In the genomic region with DNA sequence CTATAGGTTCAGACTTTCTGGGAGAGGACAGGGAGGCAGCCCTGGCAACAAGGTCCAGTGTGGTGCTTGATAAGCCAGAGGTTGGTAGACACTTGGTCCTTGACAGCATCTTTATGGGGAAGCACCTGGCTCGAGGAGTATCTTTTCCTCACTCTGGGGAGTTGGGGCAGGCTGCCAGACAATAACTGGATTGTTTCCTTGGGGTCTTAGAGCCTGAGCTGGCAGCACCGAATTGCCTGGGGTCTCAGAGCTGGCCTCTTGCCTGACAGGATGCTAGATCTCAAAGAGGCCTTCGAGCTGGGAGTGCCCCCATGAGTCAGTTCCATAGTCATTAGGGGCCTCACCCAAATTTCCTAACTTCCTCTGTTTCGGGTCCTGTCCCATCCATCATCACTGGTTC, we compare ENCODE assay signal across 29 mouse cellular contexts. TPM values are rescaled to one million over a fixed set of nuclear protein-coding genes. Genes with fewer than 3 reads are reported as not detected.
DNase-seq lines count a peak whose midpoint lies in the region; ATAC-seq and TF ChIP-seq lines count a peak whose summit lies in the region.
"Had no signal": no experiment of that assay in that cellular context is flagged by ENCODE, and none has a peak within 500 bp of the region (broad histone marks: within the 10 kb centered on the region; RNA-seq: fewer than 3 reads in every experiment).

No protein-coding gene starts in this region.

- H3K79me2 ChIP-seq in MEL (ENCODE audit: control insufficient read depth, insufficient read depth, low read length, poor library complexity), result peaks cover 32% of the 10 kb centered on the region

- TF ChIP-seq CTCF in MEL (IDR thresholded peaks at IDR 0.05 in 2 of 3, conservative IDR thresholded peaks at IDR 0.05 in 1 of 3; ENCODE audit: control insufficient read depth in 1 of 3, insufficient read depth in 1 of 3, low read depth in 2 of 3, low read length in 3 of 3, poor library complexity in 1 of 3, severe bottlenecking in 1 of 3), result no peak

- no peak for TF ChIP-seq RAD21 in MEL (IDR thresholded peaks at IDR 0.05; ENCODE audit: low read depth, low read length)

- H3K4me2 ChIP-seq in forebrain, embryonic 14.5 days (ENCODE audit: low read length), result no peak overlapping the region
- H3K4me2 ChIP-seq in limb, embryonic 12.5 days, result no peak overlapping the region
- peak overlapping the region; percentile 39 for H3K4me2 ChIP-seq in liver, embryonic 15.5 days
- no peak overlapping the region for H3K4me2 ChIP-seq in midbrain, embryonic 15.5 days
- H3K4me2 ChIP-seq: midbrain, embryonic 11.5 days had no signal

- DNase-seq in forebrain, embryonic 10.5 days (ENCODE audit: extremely low spot score, low spot score), result no peak
- no peak for DNase-seq in forebrain, embryonic 14.5 days (ENCODE audit: low spot score)
- peak; percentile 46 for DNase-seq in MEL (ENCODE audit: low read depth, low spot score)
- no peak for DNase-seq in left cerebral cortex, adult 9 months (ENCODE audit: low spot score in 2 of 2)
- no peak for DNase-seq in urinary bladder, postnatal 4 days (ENCODE audit: low spot score in 2 of 2)
- DNase-seq: adrenal gland, postnatal 10 days; cerebellum, adult 2 months; cerebellum, postnatal 25 days; gastrocnemius, adult 2 months; heart, postnatal 10 days; kidney, adult 9 months; kidney, postnatal 14 days; lung, adult 18-20 months; lung, postnatal 14 days; right cerebral cortex, postnatal 25 days had no signal

- peaks cover 29% of the 10 kb centered on the region for H3K27me3 ChIP-seq in forebrain, embryonic 10.5 days (ENCODE audit: poor library complexity, severe bottlenecking)
- peaks cover 9% of the 10 kb centered on the region for H3K27me3 ChIP-seq in forebrain, embryonic 14.5 days (replicated peaks; ENCODE audit: control insufficient read depth, insufficient read depth, low read length)
- no peaks in the 10 kb centered on the region for H3K27me3 ChIP-seq in MEL (ENCODE audit: control insufficient read depth in 1 of 2, insufficient read depth in 2 of 2, low read length in 2 of 2)
- H3K27me3 ChIP-seq in limb, embryonic 12.5 days, result no peaks in the 10 kb centered on the region
- no peaks in the 10 kb centered on the region for H3K27me3 ChIP-seq in liver, embryonic 15.5 days
- H3K27me3 ChIP-seq in midbrain, embryonic 15.5 days (replicated peaks), result peaks cover 30% of the 10 kb centered on the region
- H3K27me3 ChIP-seq: heart, embryonic 12.5 days had no signal

- no peak overlapping the region for H3K4me3 ChIP-seq in forebrain, embryonic 10.5 days
- H3K4me3 ChIP-seq in forebrain, embryonic 14.5 days (ENCODE audit: low read depth, low read length), result no peak overlapping the region
- peak overlapping the region; percentile 34 to 38; a peak in 2 of 4 replicates for H3K4me3 ChIP-seq in MEL (ENCODE audit: control insufficient read depth in 1 of 2, insufficient read depth in 1 of 2, low read depth in 2 of 2, low read length in 2 of 2)
- no peak overlapping the region for H3K4me3 ChIP-seq in limb, embryonic 12.5 days (replicated peaks)
- H3K4me3 ChIP-seq in liver, embryonic 15.5 days (replicated peaks), result no peak overlapping the region
- H3K4me3 ChIP-seq in midbrain, embryonic 15.5 days, result no peak overlapping the region
- H3K4me3 ChIP-seq: forebrain, embryonic 12.5 days; gastrocnemius, adult 2 months; heart, embryonic 12.5 days; layer of hippocampus, adult 2 months had no signal

- peak overlapping the region; percentile 93 for H3K27ac ChIP-seq in forebrain, embryonic 10.5 days
- H3K27ac ChIP-seq in forebrain, embryonic 14.5 days (ENCODE audit: low read depth, low read length), result no peak overlapping the region
- H3K27ac ChIP-seq in MEL (ENCODE audit: control insufficient read depth, low read depth, low read length), result peak overlapping the region; percentile 93
- H3K27ac ChIP-seq in limb, embryonic 12.5 days, result peak overlapping the region; percentile 97
- peak overlapping the region; percentile 93 for H3K27ac ChIP-seq in liver, embryonic 15.5 days (replicated peaks)
- no peak overlapping the region for H3K27ac ChIP-seq in midbrain, embryonic 15.5 days
- H3K27ac ChIP-seq: hindbrain, postnatal 0 days; layer of hippocampus, adult 2 months had no signal

- H3K36me3 ChIP-seq in forebrain, embryonic 10.5 days (replicated peaks), result peaks cover 8% of the 10 kb centered on the region; the same call in 1 of the 2 replicates
- H3K36me3 ChIP-seq in forebrain, embryonic 14.5 days (ENCODE audit: control insufficient read depth, insufficient read depth, low read length), result no peaks in the 10 kb centered on the region
- peaks cover 0 to 58% of the 10 kb centered on the region in 2 experiments; a peak in 2 of 4 replicates for H3K36me3 ChIP-seq in MEL (ENCODE audit: control insufficient read depth in 1 of 2, insufficient read depth in 2 of 2, low read length in 2 of 2)
- peaks cover 10% of the 10 kb centered on the region for H3K36me3 ChIP-seq in limb, embryonic 12.5 days
- peaks cover 8% of the 10 kb centered on the region for H3K36me3 ChIP-seq in liver, embryonic 15.5 days (replicated peaks)
- H3K36me3 ChIP-seq in midbrain, embryonic 15.5 days (replicated peaks), result no peaks in the 10 kb centered on the region
- H3K36me3 ChIP-seq: forebrain, embryonic 12.5 days; heart, embryonic 12.5 days had no signal

- 62% methylated on average over 4 of the region's 4 CpGs for WGBS in forebrain, embryonic 10.5 days
- 27% methylated on average over 4 of the region's 4 CpGs for WGBS in forebrain, embryonic 14.5 days
- WGBS in limb, embryonic 12.5 days, result 44% methylated on average over 4 of the region's 4 CpGs
- 22% methylated on average over 4 of the region's 4 CpGs for WGBS in liver, embryonic 15.5 days (ENCODE audit: insufficient replicate concordance)
- 64% methylated on average over 4 of the region's 4 CpGs for WGBS in midbrain, embryonic 15.5 days

- 0 out of 4 replicates have a peak, but pooled peaks have one; percentile 6 to 10 for TF ChIP-seq EP300 in MEL (IDR thresholded peaks at IDR 0.05; ENCODE audit: low read depth in 1 of 2, low read length in 2 of 2)

- H3K4me1 ChIP-seq in forebrain, embryonic 10.5 days, result peaks cover 56% of the 10 kb centered on the region
- peaks cover 8% of the 10 kb centered on the region; the same call in 1 of the 2 replicates for H3K4me1 ChIP-seq in forebrain, embryonic 14.5 days (ENCODE audit: control insufficient read depth, insufficient read depth, low read length)
- H3K4me1 ChIP-seq in MEL (ENCODE audit: control insufficient read depth in 1 of 2, insufficient read depth in 2 of 2, low read length in 2 of 2), result peaks cover 20 to 60% of the 10 kb centered on the region in 2 experiments
- peaks cover 53% of the 10 kb centered on the region for H3K4me1 ChIP-seq in limb, embryonic 12.5 days (replicated peaks)
- peaks cover 96% of the 10 kb centered on the region for H3K4me1 ChIP-seq in liver, embryonic 15.5 days (replicated peaks)
- H3K4me1 ChIP-seq in midbrain, embryonic 15.5 days, result peaks cover 20% of the 10 kb centered on the region

- H3K9me3 ChIP-seq in forebrain, embryonic 10.5 days, result no peaks in the 10 kb centered on the region
- no peaks in the 10 kb centered on the region for H3K9me3 ChIP-seq in forebrain, embryonic 14.5 days (replicated peaks; ENCODE audit: control insufficient read depth, low read length)
- H3K9me3 ChIP-seq in MEL (replicated peaks; ENCODE audit: insufficient read depth, low read length), result no peaks in the 10 kb centered on the region
- no peaks in the 10 kb centered on the region for H3K9me3 ChIP-seq in limb, embryonic 12.5 days
- H3K9me3 ChIP-seq in liver, embryonic 15.5 days (replicated peaks), result no peaks in the 10 kb centered on the region
- H3K9me3 ChIP-seq in midbrain, embryonic 15.5 days, result no peaks in the 10 kb centered on the region
- H3K9me3 ChIP-seq: forebrain, embryonic 12.5 days; heart, embryonic 12.5 days had no signal

- ATAC-seq in forebrain, embryonic 14.5 days, result no peak
- no peak for ATAC-seq in limb, embryonic 12.5 days (ENCODE audit: insufficient number of reproducible peaks, insufficient read depth, low FRiP score, low TSS enrichment, low read depth)
- no peak for ATAC-seq in liver, embryonic 15.5 days (ENCODE audit: insufficient read depth)
- no peak for ATAC-seq in midbrain, embryonic 15.5 days (replicated peaks)
- ATAC-seq: CD4-positive, CD25-positive, alpha-beta regulatory T cell, adult 4 months; hindbrain, postnatal 0 days; intestine, embryonic 16.5 days had no signal

- no peak overlapping the region for H3K9ac ChIP-seq in forebrain, embryonic 14.5 days (ENCODE audit: low read length)
- H3K9ac ChIP-seq in MEL (ENCODE audit: control insufficient read depth, low read depth, low read length, poor library complexity, severe bottlenecking), result peak overlapping the region; percentile 61
- H3K9ac ChIP-seq in limb, embryonic 12.5 days (replicated peaks), result no peak overlapping the region
- H3K9ac ChIP-seq in liver, embryonic 15.5 days, result peak overlapping the region; percentile 25; the same call in 1 of the 2 replicates
- no peak overlapping the region for H3K9ac ChIP-seq in midbrain, embryonic 15.5 days
- H3K9ac ChIP-seq: forebrain, embryonic 12.5 days had no signal

- no peak for TF ChIP-seq POLR2A in MEL (IDR thresholded peaks at IDR 0.05; ENCODE audit: control insufficient read depth in 1 of 2, insufficient read depth in 1 of 2, low read depth in 1 of 2, low read length in 2 of 2, poor library complexity in 1 of 2)

TF ChIP-seq in MEL, 35 proteins besides CTCF, POLR2A, EP300 and RAD21 (continues in another document):
- TF ChIP-seq TCF12 (IDR thresholded peaks at IDR 0.05; ENCODE audit: low read depth, low read length), result 0 out of 2 replicates have a peak, but pooled peaks have one; percentile 9

RNA-seq across cellular contexts. Expression of a gene that starts 1.6 kb away (rescaled TPM):
- 42.1 and 46.5 TPM in 2 replicates for polyA plus RNA-seq in forebrain, embryonic 10.5 days (2016; fragmentation: Nextera tagmentation; extraction: Ambion mirVana)
- 7.0 and 10.3 TPM in 2 replicates for polyA plus RNA-seq in forebrain, embryonic 14.5 days (2014; fragmentation: Nextera tagmentation; extraction: Ambion mirVana)
- 57.6 and 64.2 TPM in 2 replicates for total RNA-seq in MEL (2012; rRNA removed)
- polyA plus RNA-seq in MEL (2012; ENCODE audit: insufficient read depth in 1 of 2, insufficient read length in 2 of 2, low read depth in 1 of 2, low replicate concordance in 2 of 2, missing spikeins in 1 of 2), result 100 to 1,000 TPM in 1 of 2 experiments, not detected in 1; 137 TPM
- 100 and 102 TPM in 2 replicates for polyA plus RNA-seq in limb, embryonic 12.5 days (2016; fragmentation: Nextera tagmentation; extraction: Ambion mirVana)
- polyA plus RNA-seq in liver, embryonic 15.5 days (2015; fragmentation: Nextera tagmentation; extraction: Ambion mirVana), result 26.8 and 30.0 TPM in 2 replicates
- 5.1 and 6.4 TPM in 2 replicates for polyA plus RNA-seq in midbrain, embryonic 15.5 days (2015; fragmentation: Nextera tagmentation; extraction: Ambion mirVana)

RNA-seq across cellular contexts. Expression of a gene that starts 31.1 kb away (rescaled TPM):
- not detected in 2 replicates for polyA plus RNA-seq in forebrain, embryonic 10.5 days (2016; fragmentation: Nextera tagmentation; extraction: Ambion mirVana)
- not detected in 2 replicates for polyA plus RNA-seq in forebrain, embryonic 14.5 days (2014; fragmentation: Nextera tagmentation; extraction: Ambion mirVana)
- not detected in 2 replicates for total RNA-seq in MEL (2012; rRNA removed)
- not detected for polyA plus RNA-seq in MEL (2012; ENCODE audit: insufficient read depth in 1 of 2, insufficient read length in 2 of 2, low read depth in 1 of 2, low replicate concordance in 2 of 2, missing spikeins in 1 of 2)
- polyA plus RNA-seq in limb, embryonic 12.5 days (2016; fragmentation: Nextera tagmentation; extraction: Ambion mirVana), result not detected in 2 replicates
- not detected in 2 replicates for polyA plus RNA-seq in liver, embryonic 15.5 days (2015; fragmentation: Nextera tagmentation; extraction: Ambion mirVana)
- 0.08 and 0.14 TPM in 2 replicates for polyA plus RNA-seq in midbrain, embryonic 15.5 days (2015; fragmentation: Nextera tagmentation; extraction: Ambion mirVana)
- total RNA-seq: adrenal gland, postnatal 10 days; megakaryocyte progenitor cell, adult 5-6 weeks had no signal
- polyA plus RNA-seq: CD4-positive, CD25-positive, alpha-beta regulatory T cell, adult 4 months; forebrain, embryonic 12.5 days; heart, embryonic 12.5 days; hindbrain, embryonic 11.5 days; midbrain, embryonic 11.5 days; neural tube, embryonic 11.5 days; spleen, adult 2 months had no signal

Comparison
In these comparisons a context has a peak if more than half of its experiments do, and no peak if none do; other contexts are left out.
1. H3K27ac ChIP-seq: peak in forebrain, embryonic 10.5 days (single experiment), MEL (single experiment), limb, embryonic 12.5 days (single experiment) and liver, embryonic 15.5 days (single experiment); none in forebrain, embryonic 14.5 days (single experiment) and midbrain, embryonic 15.5 days (single experiment).
2. H3K4me3 ChIP-seq: peak in MEL (2 of 2); none in forebrain, embryonic 10.5 days (single experiment), forebrain, embryonic 14.5 days (single experiment), limb, embryonic 12.5 days (single experiment), liver, embryonic 15.5 days (single experiment) and midbrain, embryonic 15.5 days (single experiment).
3. H3K9ac ChIP-seq: peak in MEL (single experiment) and liver, embryonic 15.5 days (single experiment); none in forebrain, embryonic 14.5 days (single experiment), limb, embryonic 12.5 days (single experiment) and midbrain, embryonic 15.5 days (single experiment).